Mouse (Mus musculus) liver, postnatal 0 days (tissue): ENCODE data around the gene Lrrc7.

Experiments used
- CTCF ChIP-seq: sonication (generic); IDR thresholded peaks from 2 replicates; pipeline ENCODE4 v1.5.1; 2016; ENCODE audit warnings: antibody characterized with exemption, low read depth
- EP300 ChIP-seq: IDR thresholded peaks from 2 replicates; pipeline ENCODE4 v1.6.1; 2016; ENCODE audit warnings: antibody characterized with exemption, low read depth, mild to moderate bottlenecking

- TF ChIP-seq CTCF = no peak
- TF ChIP-seq EP300 = no peak
These were observed 398.9 kb downstream of the Lrrc7 start for GRCm38 (mm10) chr3:158163127-158163526.
